Mouse (Mus musculus): ENCODE measurements around the gene Zfp958.

GRCm38 (mm10) chr8:4675191-4676003, 62.4 kb downstream of the Zfp958 start:
- TF ChIP-seq POLR2A (IDR thresholded peaks at IDR 0.05; ENCODE audit: borderline replicate concordance, insufficient read depth, low read length) (no peak), CTCF (IDR thresholded peaks at IDR 0.05; ENCODE audit: borderline replicate concordance, insufficient read depth, low read depth, low read length) (no peak)
